Mouse (Mus musculus) stomach, embryonic 14.5 days (tissue): ENCODE measurements at regions not wholly inside any gene's neighbourhood (a gene's known extent, or its start where the extent isn't known, plus 50 kb on each side); places are given as distances from the start of the nearest gene placed in this dataset.
"Not testable (repeated sequence)": the region's sequence is repeated elsewhere in the genome, so short reads cannot be mapped to it uniquely, and the experiment has no call there.

ENCODE experiments used
- ATAC-seq: fragments of 200-750 bp; cut with Nextera tagmentation; 2 replicates; pipeline ENCODE4 v1.8.0; 2017; ENCODE audit warnings: low read depth, moderate TSS enrichment; ENCODE audit not compliant: insufficient number of reproducible peaks, insufficient read depth, low FRiP score
- H3K27ac ChIP-seq: fragments of 300-500 bp; sonication (generic); 2 replicates; pipeline ENCODE4 v1.5.1; 2014; ENCODE audit warnings: mild to moderate bottlenecking, low read length, moderate library complexity, mixed read lengths
- H3K27me3 ChIP-seq: fragments of 300-500 bp; sonication (generic); 2 replicates; pipeline ENCODE4 v1.6.1; 2014; ENCODE audit warnings: low read length, control low read depth, mixed read lengths; ENCODE audit not compliant: control insufficient read depth, insufficient read depth
- H3K36me3 ChIP-seq: fragments of 300-500 bp; sonication (generic); 2 replicates; pipeline ENCODE4 v1.6.1; 2014; ENCODE audit warnings: mild to moderate bottlenecking, control low read depth, low read length, moderate library complexity, mixed read lengths; ENCODE audit not compliant: control insufficient read depth, insufficient read depth
- H3K4me1 ChIP-seq: fragments of 300-500 bp; sonication (generic); 2 replicates; pipeline ENCODE4 v1.6.1; 2014; ENCODE audit warnings: low read length, control low read depth, mixed read lengths; ENCODE audit not compliant: control insufficient read depth, insufficient read depth
- H3K4me2 ChIP-seq: fragments of 300-500 bp; sonication (generic); replicated peaks from 2 replicates; pipeline ENCODE4 v1.6.1; 2014; ENCODE audit warnings: low read depth, low read length, control low read depth
- H3K4me3 ChIP-seq: fragments of 300-500 bp; sonication (generic); 2 replicates; pipeline ENCODE4 v1.5.1; 2014; ENCODE audit warnings: low read depth, low read length, control low read depth
- H3K9ac ChIP-seq: fragments of 300-500 bp; sonication (generic); replicated peaks from 2 replicates; pipeline ENCODE4 v1.6.1; 2014; ENCODE audit warnings: low read depth, mild to moderate bottlenecking, control low read depth, low read length, moderate library complexity, mixed read lengths
- H3K9me3 ChIP-seq: fragments of 300-500 bp; sonication (generic); 2 replicates; pipeline ENCODE4 v1.6.1; 2016; ENCODE audit warnings: low read depth, low read length, control low read depth; ENCODE audit not compliant: control insufficient read depth
- WGBS: fragments of 180-500 bp; shearing (Covaris S2); extraction: QIAGEN DNeasy Blood & Tissue Kit; methylation state at CpG from one replicate; pipeline ENCODE4 v1.1.7; 2014; 5-methylcytosine and 5-hydroxymethylcytosine counted together

DNA sequence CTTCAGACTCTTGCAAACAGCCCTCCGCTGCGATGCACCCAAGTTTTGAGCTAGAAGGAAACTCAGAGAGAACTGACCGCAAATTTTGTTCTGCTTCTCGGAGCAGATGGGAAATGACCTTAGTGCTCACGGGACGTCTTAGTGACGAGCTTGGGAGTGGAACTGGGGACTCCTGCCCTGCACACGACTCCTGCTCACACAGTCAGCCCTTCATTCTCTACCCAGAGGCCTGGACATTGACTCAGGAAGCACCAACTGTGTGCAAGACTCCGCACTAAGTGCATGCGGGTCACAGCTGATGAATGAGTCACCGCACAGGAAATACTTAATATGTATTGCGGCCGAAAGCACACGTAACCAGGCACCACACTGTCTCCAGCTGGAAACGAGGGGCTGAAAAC, 177.7 kb upstream of the Hs6st1 start:
- Histone ChIP-seq H3K27ac (no peak overlapping the region), H3K4me3 (no peak overlapping the region), H3K36me3 (no peaks in the 10 kb centered on the region), H3K4me2 (no peak overlapping the region), H3K27me3 (no peaks in the 10 kb centered on the region), H3K9me3 (no peaks in the 10 kb centered on the region; the same call in 1 of the 2 replicates), H3K4me1 (0 out of 2 replicates have a peak, but pooled peaks cover 3% of the 10 kb centered on the region), H3K9ac (no peak overlapping the region)
- ATAC-seq: no peak
- 77% methylated on average over 15 of the region's 15 CpGs for WGBS

GRCm38 (mm10) chr1:35899536-35899935, 168.7 kb upstream of the Hs6st1 start:
- H3K9me3 ChIP-seq: no peaks in the 10 kb centered on the region; the same call in 1 of the 2 replicates
- H3K4me2 ChIP-seq: no peak overlapping the region
- no peaks in the 10 kb centered on the region for H3K36me3 ChIP-seq
- H3K27ac ChIP-seq: no peak overlapping the region
- no peak for ATAC-seq
- H3K4me3 ChIP-seq: no peak overlapping the region
- no peaks in the 10 kb centered on the region for H3K4me1 ChIP-seq
- WGBS: 79% methylated on average over 1 of the region's 1 CpGs
- no peak overlapping the region for H3K9ac ChIP-seq
- H3K27me3 ChIP-seq: no peaks in the 10 kb centered on the region

DNA sequence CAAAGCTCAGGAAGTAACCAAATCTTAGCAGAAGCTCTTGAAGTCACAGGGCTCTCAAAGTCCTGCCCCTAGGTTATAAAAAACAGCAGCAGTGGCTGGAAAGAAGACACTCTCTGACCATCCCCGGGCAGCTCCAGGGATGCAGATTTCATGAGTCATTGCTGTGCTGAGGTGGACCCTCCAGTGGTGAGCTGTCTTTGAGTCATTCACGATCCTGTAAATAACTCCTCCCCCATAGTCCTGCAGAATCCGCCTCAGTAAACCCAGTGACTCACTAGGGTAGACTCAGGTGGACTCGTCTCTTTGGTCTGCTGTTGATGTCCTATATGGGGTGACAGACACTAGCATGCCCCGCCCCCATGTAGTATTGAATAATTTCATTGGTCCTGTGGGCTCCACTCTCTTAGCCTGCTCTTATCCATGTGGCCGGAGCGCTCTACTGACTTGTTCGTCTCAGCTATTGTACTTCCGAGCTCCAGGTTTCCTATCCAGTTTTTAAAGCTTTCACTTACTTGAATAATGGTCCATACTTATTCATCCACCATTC, 164.1 kb upstream of the Hs6st1 start:
- H3K27ac ChIP-seq: no peak overlapping the region
- no peaks in the 10 kb centered on the region for H3K9me3 ChIP-seq
- WGBS: 85% methylated on average over 9 of the region's 9 CpGs
- no peak overlapping the region for H3K9ac ChIP-seq
- H3K4me3 ChIP-seq: no peak overlapping the region
- ATAC-seq: no peak
- no peak overlapping the region for H3K4me2 ChIP-seq
- H3K27me3 ChIP-seq: no peaks in the 10 kb centered on the region
- no peaks in the 10 kb centered on the region for H3K4me1 ChIP-seq
- no peaks in the 10 kb centered on the region for H3K36me3 ChIP-seq

- H3K9me3 ChIP-seq: no peaks in the 10 kb centered on the region
- no peak overlapping the region for H3K4me2 ChIP-seq
- H3K9ac ChIP-seq: no peak overlapping the region
- no peaks in the 10 kb centered on the region for H3K27me3 ChIP-seq
- H3K4me3 ChIP-seq: no peak overlapping the region
- H3K4me1 ChIP-seq: no peaks in the 10 kb centered on the region
- H3K36me3 ChIP-seq: no peaks in the 10 kb centered on the region
- no peak for ATAC-seq
- 88% methylated on average over 4 of the region's 4 CpGs for WGBS
- H3K27ac ChIP-seq: no peak overlapping the region
These were observed 154.6 kb upstream of the Hs6st1 start for GRCm38 (mm10) chr1:35913551-35913950.

GRCm38 (mm10) chr1:35914175-35914574, 154.0 kb upstream of the Hs6st1 start:
- not testable (repeated sequence) for H3K4me2 ChIP-seq, ATAC-seq, H3K36me3 ChIP-seq, H3K27ac ChIP-seq, H3K4me1 ChIP-seq, H3K9ac ChIP-seq, H3K4me3 ChIP-seq, H3K27me3 ChIP-seq, H3K9me3 ChIP-seq
- WGBS: 90% methylated on average over 8 of the region's 8 CpGs

DNA sequence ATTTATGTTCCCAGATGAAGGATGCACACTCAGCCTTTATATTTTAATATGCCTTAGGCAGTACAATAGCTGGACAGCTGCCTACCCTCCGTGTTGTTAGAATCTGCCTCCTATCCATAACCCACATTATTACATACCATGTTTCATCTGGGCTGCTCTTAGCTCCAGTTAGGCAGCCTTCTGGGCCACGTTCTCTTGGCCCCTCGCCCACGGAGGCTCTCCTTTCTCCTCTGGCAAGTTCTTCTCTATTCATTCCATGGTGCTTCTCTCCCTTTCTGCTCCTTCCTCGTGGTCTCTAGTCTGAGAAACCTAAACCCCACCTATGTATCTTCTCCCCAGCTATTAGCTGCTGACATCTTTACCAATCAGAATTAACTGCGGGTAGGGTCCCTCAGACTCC, 152.7 kb upstream of the Hs6st1 start:
- no peaks in the 10 kb centered on the region for H3K27me3 ChIP-seq
- no peak overlapping the region for H3K27ac ChIP-seq
- no peak overlapping the region for H3K4me3 ChIP-seq
- no peaks in the 10 kb centered on the region for H3K4me1 ChIP-seq
- 82% methylated on average over 6 of the region's 6 CpGs for WGBS
- no peak for ATAC-seq
- H3K9ac ChIP-seq: no peak overlapping the region
- no peak overlapping the region for H3K4me2 ChIP-seq
- H3K36me3 ChIP-seq: no peaks in the 10 kb centered on the region
- no peaks in the 10 kb centered on the region for H3K9me3 ChIP-seq

- Histone ChIP-seq H3K36me3 (no peaks in the 10 kb centered on the region), H3K4me1 (no peaks in the 10 kb centered on the region), H3K9me3 (no peaks in the 10 kb centered on the region), H3K27me3 (no peaks in the 10 kb centered on the region), H3K9ac (no peak overlapping the region), H3K27ac (no peak overlapping the region), H3K4me2 (no peak overlapping the region), H3K4me3 (no peak overlapping the region)
- 75% methylated on average over 12 of the region's 12 CpGs for WGBS
- ATAC-seq: no peak
These were observed 148.1 kb upstream of the Hs6st1 start for GRCm38 (mm10) chr1:35919840-35920734.

- Histone ChIP-seq H3K27me3 (no peaks in the 10 kb centered on the region), H3K4me1 (peaks cover 15% of the 10 kb centered on the region), H3K36me3 (no peaks in the 10 kb centered on the region), H3K27ac (no peak overlapping the region), H3K4me3 (no peak overlapping the region), H3K4me2 (no peak overlapping the region), H3K9ac (no peak overlapping the region), H3K9me3 (no peaks in the 10 kb centered on the region)
- no peak for ATAC-seq
- 93% methylated on average over 4 of the region's 4 CpGs for WGBS
These were observed 143.4 kb upstream of the Hs6st1 start for GRCm38 (mm10) chr1:35924796-35925195.
